Mouse (Mus musculus) mouse trophoblast stem cell (cell line): Measurements from ENCODE around the gene Slc25a11.

ENCODE experiments used
- in situ Hi-C, 2 experiments: fragments of 300-500 bp; cut with MseI, MboI; formaldehyde crosslinking; loops; 2 replicates in 1 of 2; 3 replicates in 1 of 2; pipeline ENCODE4 v1.15.1; 2025

Slc25a11 gene

GRCm38 (mm10) chr11:70623053-70623742, 24.1 kb downstream of the Slc25a11 start:
- in situ Hi-C loops: loop anchor here in 1 of 2 experiments (10.0 kb wide), 1 partner anchor 108 kb away; the partner anchor contains the start of genes Gltpd2 and Vmo1

GRCm38 (mm10) chr11:70621972-70622814, 25.1 kb downstream of the Slc25a11 start:
- in situ Hi-C loops: loop anchor here in 1 of 2 experiments (10.0 kb wide), 1 partner anchor 107 kb away; the partner anchor contains the start of genes Gltpd2 and Vmo1

GRCm38 (mm10) chr11:70619101-70619500, 28.2 kb downstream of the Slc25a11 start, which contains the start of gene Chrne:
TSS of gene Chrne (minus strand) at chr11:70619216.
- in situ Hi-C loops: loop anchor here in 1 of 2 experiments (10.0 kb wide), 1 partner anchor 204 kb away; the partner anchor contains the start of gene Pelp1

- in situ Hi-C loops: loop anchor here in 1 of 2 experiments (10.0 kb wide), 1 partner anchor 201 kb away; the partner anchor contains the start of gene Pelp1
These were observed 31.7 kb downstream of the Slc25a11 start, which contains the start of gene 4930544D05Rik for GRCm38 (mm10) chr11:70615516-70616093. TSS of gene 4930544D05Rik (plus strand) at chr11:70615848.

- in situ Hi-C loops: loop anchor here in 1 of 2 experiments (10.0 kb wide), 1 partner anchor 200 kb away; the partner anchor contains the start of gene Pelp1
These were observed 32.2 kb downstream of the Slc25a11 start for GRCm38 (mm10) chr11:70615074-70615473.

GRCm38 (mm10) chr11:70612505-70612904, 34.8 kb downstream of the Slc25a11 start:
- in situ Hi-C loops: loop anchor here in 1 of 2 experiments (10.0 kb wide), 1 partner anchor 198 kb away; the partner anchor contains the start of gene Pelp1

- in situ Hi-C loops: loop anchor here in 1 of 2 experiments (10.0 kb wide), 1 partner anchor 196 kb away; the partner anchor contains the start of gene Pelp1
These were observed 36.5 kb downstream of the Slc25a11 start for GRCm38 (mm10) chr11:70610752-70611151.

- in situ Hi-C loops: no loop called here
These were observed 38.8 kb downstream of the Slc25a11 start for GRCm38 (mm10) chr11:70608381-70609066.

GRCm38 (mm10) chr11:70607611-70608010, 39.7 kb downstream of the Slc25a11 start:
- in situ Hi-C loops: no loop called here

GRCm38 (mm10) chr11:70606717-70607116, 40.6 kb downstream of the Slc25a11 start:
- in situ Hi-C loops: no loop called here

GRCm38 (mm10) chr11:70605024-70605566, 42.2 kb downstream of the Slc25a11 start:
- in situ Hi-C loops: no loop called here

GRCm38 (mm10) chr11:70598451-70598953, 48.8 kb downstream of the Slc25a11 start:
- in situ Hi-C loops: no loop called here

GRCm38 (mm10) chr11:70597301-70597700, 50.0 kb downstream of the Slc25a11 start:
- in situ Hi-C loops: no loop called here

GRCm38 (mm10) chr11:70596094-70596493, 51.2 kb downstream of the Slc25a11 start:
- in situ Hi-C loops: no loop called here

GRCm38 (mm10) chr11:70595638-70596037, 51.6 kb downstream of the Slc25a11 start:
- in situ Hi-C loops: no loop called here

- in situ Hi-C loops: no loop called here
These were observed 52.9 kb downstream of the Slc25a11 start for GRCm38 (mm10) chr11:70594253-70594989.
